Mouse (Mus musculus) spleen, adult 18-20 months (tissue): ENCODE results near the gene Mgll.

Experiments used
- DNase-seq, 2 experiments: peaks; one replicate each; pipeline ENCODE4 v3.0.0; 2022; ENCODE audit warnings: mixed read lengths in 2 of 2

Mgll gene

GRCm38 (mm10) chr6:88833340-88834140, 109.3 kb downstream of the Mgll start:
- no peak for DNase-seq

- no peak for DNase-seq
Measured at GRCm38 (mm10) chr6:88835047-88835446, 110.8 kb downstream of the Mgll start.

- no peak for DNase-seq
Measured at GRCm38 (mm10) chr6:88836178-88836819, 112.1 kb downstream of the Mgll start.

GRCm38 (mm10) chr6:88837999-88838398, 113.8 kb downstream of the Mgll start:
- DNase-seq = no peak

- no peak for DNase-seq
Measured at GRCm38 (mm10) chr6:88838613-88839012, 114.4 kb downstream of the Mgll start.

GRCm38 (mm10) chr6:88839135-88839970, 115.1 kb downstream of the Mgll start:
- DNase-seq = no peak

- DNase-seq = no peak
Measured at GRCm38 (mm10) chr6:88840211-88840610, 116.0 kb downstream of the Mgll start.

- DNase-seq = no peak
Measured at GRCm38 (mm10) chr6:88840791-88841513, 116.7 kb downstream of the Mgll start.

- DNase-seq = no peak
Measured at GRCm38 (mm10) chr6:88841514-88841780, 117.2 kb downstream of the Mgll start.

GRCm38 (mm10) chr6:88841781-88842689, 117.8 kb downstream of the Mgll start, which contains the start of gene Abtb1:
Gene Abtb1, minus strand, starts transcription at chr6:88841984.
- peak; percentile 98 to 99 for DNase-seq

- DNase-seq = no peak
Measured at GRCm38 (mm10) chr6:88842731-88843151, 118.5 kb downstream of the Mgll start.

GRCm38 (mm10) chr6:88843241-88843640, 119.0 kb downstream of the Mgll start:
- DNase-seq = no peak

- no peak for DNase-seq
Measured at GRCm38 (mm10) chr6:88843781-88844725, 119.8 kb downstream of the Mgll start.

GRCm38 (mm10) chr6:88844901-88845565, 120.8 kb downstream of the Mgll start:
- no peak for DNase-seq

- no peak for DNase-seq
Measured at GRCm38 (mm10) chr6:88847571-88847970, 123.4 kb downstream of the Mgll start.

- DNase-seq = peak in 1 of 2 experiments; percentile 41
Measured at GRCm38 (mm10) chr6:88849270-88849669, 125.1 kb downstream of the Mgll start.

- DNase-seq = no peak
Measured at GRCm38 (mm10) chr6:88850034-88850433, 125.8 kb downstream of the Mgll start.

GRCm38 (mm10) chr6:88854509-88854908, 130.3 kb downstream of the Mgll start:
- no peak for DNase-seq

GRCm38 (mm10) chr6:88855636-88856035, 131.4 kb downstream of the Mgll start:
- peak in 1 of 2 experiments; percentile 54 for DNase-seq

GRCm38 (mm10) chr6:88857249-88857648, 133.0 kb downstream of the Mgll start:
- no peak for DNase-seq
